Mouse (Mus musculus) layer of hippocampus, adult 6 months (tissue): ENCODE data around the gene Phf21a. TPM values are rescaled to one million over a fixed set of nuclear protein-coding genes. Genes with fewer than 3 reads are reported as not detected.

Experiments
- long read RNA-seq, 2 experiments: library from polyadenylated mRNA; unstranded; transcript quantifications; one replicate each; pipeline ENCODE4 v2.0.0; 2019 to 2020
- microRNA-seq: library from miRNA; unstranded; fragments of <30 nt; microRNA quantifications from one replicate; pipeline ENCODE4 v1.2.0, GENCODE M21; 2020
- polyA plus RNA-seq: library from polyadenylated mRNA; unstranded; fragments of <200 nt; fragmentation: Nextera tagmentation; gene quantifications from 2 replicates; pipeline ENCODE4 v1.2.3, GENCODE M21; 2021

Gene Phf21a
- 15.8 and 18.5 TPM in 2 replicates for polyA plus RNA-seq
- long read RNA-seq, experiment 1, partial matches to known transcripts: 1 of 8 reads
- long read RNA-seq, experiment 1, other reads (novel, unspliced or antisense): 7 of 8 reads
- long read RNA-seq, experiment 2, partial matches to known transcripts: 3 of 35 reads
- long read RNA-seq, experiment 2, other reads (novel, unspliced or antisense): 32 of 35 reads

GRCm38 (mm10) chr2:92092817-92093216, at the start of gene Phf21a:
Gene Phf21a, plus strand, starts transcription at chr2:92093117.

GRCm38 (mm10) chr2:92374514-92374913, 281.6 kb downstream of the Phf21a start, which contains the start of the genes Pex16 and Large2:
Gene Pex16, plus strand, starts transcription at chr2:92374676.
Gene Large2, minus strand, starts transcription at chr2:92374869.

GRCm38 (mm10) chr2:92381901-92382588, 289.1 kb downstream of the Phf21a start, which contains the start of gene 1700029I15Rik:
Gene 1700029I15Rik, plus strand, starts transcription at chr2:92382538.

GRCm38 (mm10) chr2:92401091-92401561, 308.2 kb downstream of the Phf21a start, which contains the start of gene Mapk8ip1:
Gene Mapk8ip1, minus strand, starts transcription at chr2:92401263.

Small RNA genes within 50 kb of the gene (microRNA-seq; reads per million reads assigned to microRNA genes)
- gene Mir1955 (7.7 reads per million, percentile 27 among the genes with 10 or more reads in this experiment), gene Mir7000 (9.4 reads per million, percentile 31 among the genes with 10 or more reads in this experiment)

Other genes with a start within 250 kb of the Phf21a start
- 2.0 and 2.4 TPM in 2 replicates for gene Chrm4, start 165.9 kb upstream of the Phf21a start, polyA plus RNA-seq
- gene Mdk, start 160.8 kb upstream of the Phf21a start, polyA plus RNA-seq: 31.8 and 57.3 TPM in 2 replicates
- gene Gm9821, start 147.4 kb upstream of the Phf21a start, polyA plus RNA-seq: not detected in 2 replicates
- gene Dgkz, start 117.3 kb upstream of the Phf21a start, polyA plus RNA-seq: 33.1 and 33.5 TPM in 2 replicates
- 1.3 and 1.6 TPM in 2 replicates for gene Creb3l1, start 68.6 kb upstream of the Phf21a start, polyA plus RNA-seq